Mouse (Mus musculus): Measurements from ENCODE around the gene Slc22a14.

DNA sequence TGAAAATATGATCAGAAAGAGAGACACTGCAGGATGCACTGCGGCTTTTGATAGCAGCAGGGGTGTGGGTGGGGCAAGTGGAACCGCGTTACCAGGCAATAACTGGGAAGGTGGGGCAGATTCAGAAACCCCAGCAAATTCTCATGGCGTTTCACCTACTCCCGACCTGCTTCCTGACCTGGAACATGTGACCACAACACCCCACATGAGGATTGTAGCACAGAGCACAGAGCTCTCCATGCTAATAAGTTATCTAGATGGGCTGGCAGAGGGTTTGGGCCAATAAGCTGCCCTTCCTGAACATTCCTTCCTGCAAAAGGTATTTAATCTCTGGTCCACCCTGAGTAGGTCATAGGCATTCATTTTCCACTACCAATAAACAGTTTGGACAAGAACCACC is 234.7 kb downstream of the Slc22a14 start:
- TF ChIP-seq CTCF (IDR thresholded peaks at IDR 0.05; ENCODE audit: control insufficient read depth, insufficient read depth, insufficient replicate concordance, low read depth, low read length), result no peak
- TF ChIP-seq POLR2A (IDR thresholded peaks at IDR 0.05; ENCODE audit: control insufficient read depth, low read depth, low read length), result no peak
